Mouse (Mus musculus): Measurements from ENCODE around the gene Arhgef38.
A peak's percentile ranks its signal among the peaks of the same experiment; 100 is the strongest.

Gene Arhgef38

DNA sequence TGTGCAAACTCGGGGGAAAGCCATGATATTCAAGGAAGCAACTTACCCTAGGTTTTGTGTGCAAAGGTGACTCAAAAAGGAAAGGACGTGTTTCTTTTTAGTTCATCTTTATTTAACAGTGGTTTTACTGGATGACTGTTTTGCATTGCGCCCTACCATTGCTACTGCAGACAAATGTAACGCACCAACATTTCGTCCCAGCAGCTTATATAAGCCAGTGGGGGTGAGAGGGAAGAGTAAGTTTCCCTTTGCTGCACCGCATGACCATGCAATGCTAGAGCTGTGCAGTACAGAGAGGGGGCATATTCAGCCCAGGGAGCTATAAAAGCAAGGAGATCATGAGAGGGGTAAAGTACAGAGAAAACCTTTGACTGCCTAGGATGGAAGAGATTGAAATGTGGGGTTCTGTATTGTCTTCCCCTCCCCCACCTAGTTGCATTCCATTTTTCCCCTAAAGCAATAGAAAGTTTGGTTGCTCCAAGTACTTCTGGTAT lies 70.8 kb downstream of the Arhgef38 start:
- no peak for DNase-seq

DNA sequence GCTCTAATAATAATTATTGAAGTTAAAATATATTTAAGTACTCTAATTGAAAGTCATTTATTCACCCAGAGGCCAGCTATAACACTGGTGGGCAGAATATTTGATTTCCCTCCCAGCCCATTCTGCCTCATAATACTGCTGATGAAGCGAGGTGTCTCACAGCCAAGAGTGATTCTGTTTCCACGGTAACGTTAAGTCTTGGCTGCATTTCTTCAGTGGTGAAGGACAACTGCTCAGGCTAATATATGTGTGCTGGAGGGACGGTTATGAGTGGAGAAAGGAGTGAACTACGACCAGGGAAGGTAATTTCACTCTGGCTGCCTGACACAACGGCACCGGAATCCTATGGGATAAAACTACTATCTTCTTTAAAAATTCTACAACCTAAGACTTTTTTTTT lies 71.6 kb downstream of the Arhgef38 start:
- DNase-seq = peak; percentile 42 to 73

DNA sequence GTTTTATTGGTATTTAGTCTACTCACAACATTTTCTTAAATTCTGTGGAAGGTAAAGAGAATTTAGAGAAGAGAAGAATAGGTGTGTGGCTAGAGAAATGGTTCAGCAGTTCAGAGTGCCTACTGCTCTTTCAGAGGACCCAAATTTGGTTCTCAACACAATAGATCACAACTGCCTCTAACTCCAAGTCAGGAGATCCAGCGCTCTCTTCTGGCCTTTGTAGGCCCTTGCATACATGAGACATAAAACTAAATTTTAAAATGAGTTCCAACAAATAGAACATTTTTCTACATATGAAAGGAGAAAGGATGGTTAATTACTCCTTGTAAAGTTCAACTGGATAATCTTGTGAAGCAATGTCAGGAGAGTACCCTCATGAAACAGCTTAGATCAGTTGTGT lies 73.3 kb downstream of the Arhgef38 start:
- no peak for DNase-seq

DNA sequence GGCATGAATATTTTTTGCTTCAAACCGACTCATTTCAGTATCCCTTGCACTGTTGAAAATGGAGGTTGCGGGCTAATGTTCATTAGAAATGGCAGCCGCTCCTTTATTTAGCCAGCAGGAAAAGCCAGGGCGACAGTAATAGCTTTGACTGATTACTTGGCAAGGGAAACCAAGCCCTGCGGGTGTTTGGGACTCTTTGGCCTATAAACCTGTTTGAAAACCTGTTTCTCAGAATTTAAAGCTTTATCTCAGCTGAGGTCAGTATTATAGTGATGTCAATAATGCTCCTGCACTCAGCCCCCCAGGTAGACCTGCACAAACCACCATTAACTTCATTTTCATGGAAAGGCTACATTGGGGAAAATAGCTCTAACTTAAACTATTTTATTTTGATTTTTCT lies 76.5 kb downstream of the Arhgef38 start:
- peak; percentile 83 for DNase-seq

DNA sequence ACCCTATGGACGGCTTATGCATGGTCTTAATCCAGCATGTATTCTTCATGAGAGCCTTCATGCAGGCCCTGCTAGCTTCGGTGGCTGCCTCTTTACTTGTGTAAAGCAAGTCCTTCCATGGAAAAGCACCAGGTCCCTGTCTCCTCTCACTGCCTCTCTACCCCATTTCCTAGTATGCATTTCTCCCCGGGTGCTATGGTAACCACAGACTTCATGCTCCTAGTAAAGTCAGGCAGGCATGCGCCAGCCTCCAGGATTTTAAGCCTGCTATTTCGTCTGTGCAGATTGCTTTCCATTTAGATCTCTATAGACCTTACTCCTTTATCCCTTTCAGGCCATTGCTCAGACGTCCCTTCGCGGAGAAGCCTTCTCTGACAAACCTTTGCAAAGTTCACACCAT lies 80.1 kb downstream of the Arhgef38 start:
- DNase-seq = no peak

DNA sequence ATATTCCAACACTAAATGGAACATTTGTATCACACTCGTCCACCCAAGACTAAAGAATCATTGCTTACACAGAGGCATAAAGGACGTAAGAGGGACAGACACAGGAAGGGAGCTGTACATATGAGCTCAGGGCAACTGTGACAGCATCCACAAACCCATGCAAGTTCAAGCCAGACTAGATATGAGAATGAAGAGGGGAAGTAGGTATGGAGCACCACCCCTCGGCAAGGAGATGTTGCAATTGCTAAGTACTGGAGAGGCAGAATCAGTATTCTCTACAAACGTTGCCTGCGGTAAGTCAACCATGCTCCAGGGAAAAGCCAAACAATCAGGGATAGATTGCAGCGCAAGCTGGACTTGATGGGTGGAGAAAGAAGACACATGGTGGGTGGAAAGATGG lies 81.1 kb downstream of the Arhgef38 start:
- DNase-seq = no peak

DNA sequence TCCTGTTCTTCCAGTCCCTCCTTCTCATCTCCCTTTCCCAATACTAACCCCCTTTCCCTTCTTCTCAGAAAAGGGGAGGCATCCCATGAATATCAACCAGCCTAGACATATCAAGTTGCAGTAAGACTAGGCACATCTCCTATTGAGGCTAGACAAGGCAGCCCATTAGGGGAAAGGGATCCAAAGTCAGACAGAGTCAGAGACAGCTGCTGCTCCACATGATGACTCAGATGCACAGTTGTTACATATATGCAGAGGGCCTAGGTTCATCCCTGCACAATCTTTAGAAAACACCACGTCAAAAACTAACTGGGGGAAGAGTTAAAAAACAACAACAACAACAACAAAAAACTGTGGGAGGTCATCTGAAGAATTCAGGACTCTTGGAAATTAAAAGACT lies 81.9 kb downstream of the Arhgef38 start:
- DNase-seq = no peak

DNA sequence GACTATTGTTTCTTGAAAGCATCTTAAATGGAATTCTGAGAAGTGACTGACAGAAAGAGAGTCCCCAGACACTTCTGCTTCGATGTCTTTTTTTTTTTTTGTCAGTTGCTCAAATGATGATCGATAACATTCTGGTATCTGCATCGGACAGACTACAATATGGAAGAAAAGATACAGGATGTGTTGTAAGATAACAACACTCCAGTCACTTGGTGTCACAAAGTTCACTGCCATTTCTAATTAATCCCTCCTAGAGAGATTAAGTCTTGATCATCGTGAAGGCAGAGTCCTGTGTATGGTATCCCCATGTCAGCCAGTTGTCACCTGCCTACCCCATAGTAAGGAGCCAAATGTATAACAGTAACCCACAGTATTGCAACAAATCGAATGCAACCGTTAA lies 83.1 kb downstream of the Arhgef38 start:
- DNase-seq = no peak

DNA sequence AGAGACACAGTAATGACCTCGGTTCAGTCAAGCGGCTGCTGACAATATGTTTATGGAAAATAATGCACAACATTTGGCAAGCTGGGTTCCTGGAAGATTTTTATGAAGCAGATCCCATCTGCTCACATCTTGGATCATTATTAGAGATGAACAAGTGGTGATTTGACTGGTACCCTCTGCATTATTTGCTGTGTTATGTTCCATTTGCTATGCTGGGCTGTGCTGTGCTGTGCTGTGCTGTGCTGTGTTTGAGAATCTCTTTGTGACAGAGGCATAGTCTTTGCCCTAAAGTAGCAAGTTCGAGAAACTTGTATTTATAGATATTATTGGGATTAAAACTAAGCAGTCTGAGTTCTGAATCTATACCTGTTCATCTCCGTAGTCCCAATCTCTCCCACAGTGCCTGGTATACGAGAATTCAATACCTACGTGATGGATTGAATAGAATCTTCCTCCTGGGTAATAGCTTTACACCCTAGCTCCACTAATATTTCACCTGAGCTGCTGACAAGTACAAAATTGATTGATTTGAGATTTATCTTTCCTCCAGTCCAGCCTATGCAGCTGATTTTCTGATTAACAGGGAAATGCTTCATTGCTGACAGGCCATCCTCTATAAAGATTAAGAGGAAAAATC lies 90.1 kb downstream of the Arhgef38 start:
- no peak for DNase-seq

DNA sequence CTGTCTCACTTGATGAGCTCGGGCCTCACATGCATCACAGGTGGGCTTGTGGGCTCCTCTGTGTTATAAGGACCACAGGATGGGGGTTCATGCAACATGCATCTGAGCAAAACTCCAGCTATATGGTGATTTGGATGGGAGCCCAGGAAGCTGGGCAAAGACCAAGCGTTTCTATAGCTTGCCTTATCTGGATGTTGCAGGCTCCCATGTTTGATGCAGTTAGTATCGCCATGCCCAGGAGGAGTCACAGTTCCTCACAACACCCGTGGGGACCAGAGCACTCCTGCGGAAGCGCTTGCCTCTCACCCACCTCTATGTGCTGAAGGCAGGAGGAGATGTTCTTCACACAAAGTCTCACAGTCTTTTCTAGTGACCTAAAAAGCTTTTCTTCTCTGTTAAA lies 92.9 kb downstream of the Arhgef38 start:
- DNase-seq = no peak

DNA sequence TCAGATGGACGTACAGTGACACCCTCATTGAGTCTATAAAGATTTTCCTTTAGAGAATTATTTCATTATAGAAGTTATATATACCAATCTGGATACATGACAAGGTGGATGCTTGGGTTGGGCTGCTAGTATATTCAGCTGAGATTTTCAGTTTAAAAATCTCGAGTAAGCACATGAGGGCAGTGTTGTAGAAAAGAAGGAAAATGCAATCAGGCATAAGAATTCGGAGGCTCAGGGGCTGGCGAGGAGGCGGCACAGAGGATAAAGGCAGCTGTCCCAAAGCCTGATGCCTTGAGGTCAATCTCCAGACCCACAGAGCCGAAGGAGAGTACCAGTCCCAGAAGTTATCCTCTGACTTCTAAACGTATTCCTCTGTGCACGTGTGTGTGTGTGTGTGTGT lies 102.1 kb downstream of the Arhgef38 start:
- peak; percentile 26 to 39 for DNase-seq

DNA sequence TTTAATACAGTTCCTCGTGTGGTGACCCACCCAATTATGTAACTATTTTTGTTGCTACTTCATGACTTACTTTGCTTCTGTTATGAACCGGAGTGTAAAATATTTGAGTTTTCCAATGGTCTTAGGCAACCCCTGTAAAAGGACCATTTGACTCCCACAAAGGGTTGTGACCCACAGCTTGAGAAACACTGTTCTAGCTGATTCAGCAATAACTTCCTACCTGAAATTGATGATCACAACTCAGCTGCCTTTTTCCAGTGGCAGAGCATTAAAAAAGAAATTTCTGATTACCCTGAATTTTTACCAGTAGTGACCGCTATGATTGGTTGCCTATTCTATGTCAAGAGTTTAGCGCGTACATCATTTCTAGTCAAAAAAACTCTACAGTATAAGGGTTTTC lies 103.4 kb downstream of the Arhgef38 start:
- no peak for DNase-seq

DNA sequence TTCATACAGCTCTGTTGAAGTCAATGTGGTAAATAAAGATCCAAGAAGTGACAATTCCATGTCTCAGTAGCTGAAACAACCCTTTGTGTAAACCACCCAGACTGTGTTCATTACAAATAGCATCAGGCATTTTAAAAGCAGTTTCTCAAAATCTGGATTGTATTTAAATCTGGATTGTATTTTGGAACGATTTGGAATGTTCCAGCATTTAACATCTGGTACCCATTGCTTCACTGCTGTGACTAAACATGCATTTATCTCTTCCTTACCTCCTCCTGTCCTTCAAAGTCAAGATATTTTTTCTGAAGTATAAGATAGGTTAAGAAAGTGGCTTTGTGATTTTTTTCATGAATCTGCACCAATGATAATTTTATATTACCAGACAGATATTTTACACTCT lies 121.5 kb downstream of the Arhgef38 start:
- no peak for DNase-seq

DNA sequence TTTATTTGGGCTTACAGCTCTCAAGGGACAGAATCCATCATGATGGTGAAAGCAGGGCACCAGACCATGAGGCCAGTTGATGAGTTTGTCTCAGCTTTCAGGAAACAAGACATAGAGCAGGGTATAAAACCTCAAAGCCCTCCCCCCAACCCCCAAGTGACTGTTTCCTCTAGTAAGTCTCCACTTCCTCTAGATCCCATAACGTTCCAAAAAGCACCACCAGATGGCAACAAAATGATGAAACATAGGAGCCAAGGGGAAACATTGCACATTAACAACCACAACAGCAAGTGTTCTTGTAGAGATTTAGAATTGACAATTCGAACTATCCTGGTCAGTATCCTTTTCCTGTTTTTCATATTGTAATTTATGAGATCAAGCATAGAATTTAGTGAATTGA lies 123.0 kb downstream of the Arhgef38 start:
- peak; percentile 60 to 68 for DNase-seq

DNA sequence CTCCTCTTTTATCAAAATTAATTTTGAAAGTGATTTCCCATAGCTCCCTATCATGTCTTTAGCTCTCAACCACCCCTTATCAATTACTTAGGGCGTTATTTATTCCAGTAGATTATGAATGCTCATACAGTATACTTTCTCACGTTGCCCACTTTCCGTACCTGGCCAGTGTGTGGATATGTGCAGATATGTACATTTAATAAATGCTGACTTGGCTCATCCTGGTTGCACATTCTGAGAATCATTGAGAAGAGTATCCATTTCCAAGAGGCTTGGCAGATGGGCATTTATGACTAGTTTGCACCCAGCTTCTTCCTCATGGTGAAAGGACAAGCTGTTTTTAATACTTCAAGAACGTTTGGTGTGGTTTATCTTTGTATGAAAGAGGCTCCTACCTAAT lies 124.9 kb downstream of the Arhgef38 start:
- no peak for DNase-seq

DNA sequence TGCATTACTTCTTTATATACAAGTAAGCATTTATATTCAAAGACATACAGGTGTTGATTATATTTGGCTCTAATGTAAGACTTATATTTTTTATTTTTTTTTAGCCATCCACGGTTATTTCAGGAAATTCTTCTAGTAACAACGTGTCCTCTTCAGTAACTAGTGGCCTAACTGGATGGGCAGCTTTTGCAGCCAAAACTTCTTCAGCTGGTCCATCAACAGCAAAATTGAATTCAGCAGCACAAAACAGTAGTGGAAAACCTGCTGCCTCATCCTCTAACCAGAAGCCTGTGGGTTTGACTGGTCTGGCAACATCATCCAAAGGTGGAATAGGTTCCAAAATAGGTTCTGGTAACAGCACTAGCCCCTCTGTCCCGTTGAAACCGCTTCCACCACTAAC lies 126.0 kb downstream of the Arhgef38 start:
- DNase-seq = no peak

DNA sequence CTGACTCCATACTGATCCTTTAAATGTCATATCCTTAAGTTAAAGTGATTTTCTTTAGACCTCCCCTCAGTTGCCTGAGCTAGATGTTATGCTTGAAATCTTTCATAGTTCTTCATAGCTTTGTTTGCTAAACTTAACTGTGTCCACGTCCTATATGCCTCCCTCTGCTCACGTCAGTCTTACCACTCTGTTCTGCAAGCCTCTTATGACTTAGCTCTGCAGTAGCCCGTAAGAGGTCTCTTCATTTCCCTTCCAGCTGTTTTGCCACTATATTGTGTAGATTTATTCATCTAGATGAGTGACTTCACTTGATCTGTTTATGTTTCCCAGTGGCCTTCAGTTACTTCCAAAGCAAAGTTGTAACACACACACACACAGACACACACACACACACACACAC lies 130.3 kb downstream of the Arhgef38 start:
- no peak for DNase-seq

DNA sequence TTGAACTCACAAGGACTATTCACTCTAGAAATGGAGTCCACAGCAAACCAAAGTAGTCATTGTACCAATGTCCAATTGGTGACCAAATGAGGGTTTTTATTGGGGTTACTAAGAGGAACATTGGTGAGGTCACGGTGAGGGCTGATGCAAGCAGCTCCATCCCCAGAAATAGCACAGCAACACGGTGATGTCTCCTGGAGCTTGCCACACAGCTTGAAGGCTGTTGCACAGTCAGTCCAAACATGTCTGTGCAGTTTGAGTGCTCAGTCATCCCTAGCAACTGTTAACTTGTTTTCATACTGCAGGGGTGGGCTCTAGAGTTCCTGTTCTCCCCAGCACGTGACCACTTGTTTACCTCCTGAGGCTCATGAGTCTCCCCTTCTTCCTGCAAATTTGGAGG lies 131.0 kb downstream of the Arhgef38 start:
- DNase-seq = no peak

DNA sequence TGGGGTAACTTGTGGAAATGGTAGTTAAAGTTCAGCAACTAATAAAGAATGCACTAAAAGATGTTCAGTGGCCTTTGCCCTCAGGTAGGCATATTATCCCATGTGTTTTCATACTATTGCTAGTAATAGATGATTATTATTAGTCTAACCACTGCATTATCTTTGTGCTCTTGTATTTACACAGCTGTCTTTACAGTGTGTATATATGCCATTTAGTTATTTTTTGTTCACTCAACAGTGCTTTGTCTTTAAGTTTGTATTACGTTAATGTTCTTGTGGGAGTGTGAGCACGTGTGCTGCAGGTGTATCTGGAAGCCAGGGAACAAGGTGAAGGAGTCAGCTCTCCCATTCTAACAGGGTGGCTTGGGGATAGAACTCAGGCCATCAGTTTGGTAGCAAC lies 135.8 kb downstream of the Arhgef38 start:
- no peak for DNase-seq

DNA sequence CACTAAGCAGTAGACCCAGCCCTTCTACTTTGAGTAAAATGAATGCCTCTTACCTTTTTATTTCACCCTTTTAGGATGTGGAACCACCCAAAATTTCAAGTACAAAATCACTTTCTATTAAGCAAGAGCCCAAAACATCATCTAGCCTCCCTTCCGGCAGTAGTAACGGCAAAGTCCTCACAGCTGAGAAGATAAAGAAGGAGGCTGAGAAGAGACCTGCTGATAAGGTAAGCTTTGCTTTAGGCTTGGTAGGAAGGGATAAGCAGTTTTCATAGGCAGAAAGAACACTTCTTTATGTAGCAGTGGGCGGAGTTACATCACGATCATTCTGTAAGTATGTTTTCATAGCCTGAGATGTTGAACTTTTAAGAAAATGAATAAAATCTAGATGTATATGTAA lies 136.4 kb downstream of the Arhgef38 start:
- DNase-seq = no peak

DNA sequence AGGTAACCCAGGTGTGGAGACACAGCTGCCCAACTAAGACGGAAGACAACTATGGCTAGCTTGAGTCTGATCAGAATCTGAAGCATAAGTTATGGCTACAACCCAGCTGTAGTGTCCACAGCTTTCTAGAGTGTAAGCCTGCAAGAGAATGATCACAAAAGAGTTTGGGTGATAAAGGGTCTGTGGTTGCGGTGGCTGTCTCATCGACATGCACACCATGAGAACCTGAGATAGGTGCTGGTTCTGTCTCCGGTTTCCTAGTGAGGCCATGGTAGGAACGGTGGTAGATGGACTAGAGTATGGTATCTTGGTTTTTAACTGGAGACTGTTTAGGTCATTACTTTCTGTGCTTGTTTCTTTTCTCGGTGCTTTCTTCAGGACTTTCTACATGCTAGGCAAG lies 136.8 kb downstream of the Arhgef38 start:
- DNase-seq = no peak

DNA sequence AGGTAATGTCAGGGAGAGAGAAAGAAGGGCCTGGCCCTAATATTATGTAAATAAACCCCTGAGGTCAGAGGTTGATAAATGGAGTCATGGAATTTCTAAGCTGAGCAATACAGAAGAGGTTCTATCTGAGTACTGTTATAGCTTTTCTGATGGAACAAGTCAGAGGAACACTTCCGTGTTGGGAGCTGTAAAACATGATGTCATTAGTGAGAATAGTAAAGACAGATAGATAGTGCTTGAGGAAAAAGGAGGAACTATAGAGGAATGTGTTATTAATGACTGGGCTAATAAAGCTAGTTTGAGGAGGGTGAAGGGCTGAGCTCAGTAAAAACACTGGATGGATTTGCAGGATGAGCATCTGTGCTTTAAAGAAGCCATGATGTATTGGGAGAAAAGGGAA lies 140.4 kb downstream of the Arhgef38 start:
- no peak for DNase-seq

DNA sequence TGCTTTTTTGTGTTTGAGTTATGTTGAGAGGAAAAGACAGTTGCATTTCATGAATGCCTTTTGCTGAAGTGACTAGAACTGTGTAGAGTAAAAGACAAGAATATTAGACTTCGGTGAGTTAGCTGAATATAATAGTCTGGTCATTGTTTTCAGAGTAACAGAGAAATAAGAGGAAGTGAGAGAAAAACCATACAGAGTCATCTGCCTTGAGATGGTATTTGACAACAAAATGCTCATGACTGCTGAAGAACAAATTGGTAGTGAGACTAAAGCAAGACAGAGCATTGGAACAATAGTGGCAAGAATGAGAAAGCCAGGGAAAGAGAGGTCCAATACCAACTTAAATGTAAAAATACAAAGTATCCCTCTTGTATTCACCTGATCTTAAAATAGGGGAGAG lies 141.8 kb downstream of the Arhgef38 start:
- no peak for DNase-seq

DNA sequence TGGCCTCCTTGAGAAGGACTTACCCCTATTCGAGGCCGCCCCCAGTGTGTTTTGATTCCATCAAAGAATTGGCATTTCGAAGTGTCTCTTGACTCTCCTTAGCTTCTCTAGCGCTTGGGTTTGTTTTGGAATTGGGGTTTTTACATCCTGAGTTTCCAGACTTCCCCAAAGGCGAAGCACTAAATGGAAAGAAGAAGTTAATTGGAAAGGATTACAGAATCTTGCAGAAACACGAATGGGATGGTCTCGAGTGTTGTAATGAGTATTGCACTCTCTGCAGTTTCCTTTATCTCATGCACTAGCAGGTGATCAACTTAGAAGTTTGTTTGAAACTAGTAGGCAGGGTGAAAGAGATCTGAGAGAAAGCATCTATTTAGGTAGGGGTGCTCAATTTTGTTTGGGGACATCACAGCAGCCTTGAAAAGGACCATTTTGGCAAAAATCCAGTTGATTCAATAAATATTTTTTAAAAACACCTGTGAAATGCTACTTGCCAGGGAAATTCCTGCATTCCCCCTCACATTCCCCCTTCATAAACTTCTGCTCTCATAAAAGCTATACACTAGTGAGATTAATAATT lies 142.4 kb downstream of the Arhgef38 start:
- DNase-seq = no peak

DNA sequence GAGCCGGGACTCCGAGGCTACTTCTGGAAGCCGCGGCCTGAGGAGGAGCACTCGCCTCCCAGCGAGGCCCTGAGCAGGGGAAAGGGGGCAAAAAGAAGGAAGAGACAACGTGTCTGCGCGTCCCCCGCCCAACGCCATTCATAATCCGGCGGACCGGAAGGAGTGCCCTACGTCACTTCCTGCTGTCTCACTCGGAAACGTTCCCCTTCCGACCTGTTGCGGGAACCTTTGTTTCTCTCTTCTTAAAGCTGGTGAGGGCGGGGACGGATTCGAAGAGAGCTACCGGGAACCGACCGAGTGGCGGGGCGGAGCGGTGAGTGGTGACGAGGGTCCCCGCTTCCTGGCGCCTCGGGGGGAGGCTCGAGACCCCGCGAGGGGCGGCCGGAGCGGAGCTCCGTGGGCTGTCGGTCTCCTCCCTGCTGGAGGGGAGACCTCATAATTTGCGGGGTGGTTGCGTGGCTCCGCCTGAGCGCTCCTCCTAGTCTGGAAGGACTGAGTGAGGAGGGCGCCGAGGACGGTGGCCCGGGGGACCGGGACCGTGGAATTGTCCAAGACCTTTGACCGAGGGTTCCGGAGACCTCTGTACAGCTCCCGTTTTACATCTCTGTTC lies 143.0 kb downstream of the Arhgef38 start, which contains the start of the genes Ints12 and Gstcd:
Ints12 (plus strand) TSS at position 177 of the 610 bp plus-strand sequence.
Gstcd (minus strand) TSS at position 370 of the 610 bp plus-strand sequence.
- peak; percentile 96 to 97 for DNase-seq
